Mouse (Mus musculus) adrenal gland, postnatal 4 days (tissue): ENCODE measurements around the gene Hhat. TPM values are rescaled to one million over a fixed set of nuclear protein-coding genes. Genes with fewer than 3 reads are reported as not detected.

ENCODE experiments used
- DNase-seq, 2 experiments: peaks; one replicate each; pipeline ENCODE4 v3.0.0; 2021 to 2022; ENCODE audit warnings: low spot score in 2 of 2, mixed read lengths in 2 of 2
- total RNA-seq, 2 experiments: library from RNA; stranded (reverse); gene quantifications; 2 replicates each; pipeline ENCODE4 v1.2.3; 2021

The Hhat gene
- total RNA-seq, 2 experiments from 2014 or later, result 14.4 to 15.1 TPM

DNA sequence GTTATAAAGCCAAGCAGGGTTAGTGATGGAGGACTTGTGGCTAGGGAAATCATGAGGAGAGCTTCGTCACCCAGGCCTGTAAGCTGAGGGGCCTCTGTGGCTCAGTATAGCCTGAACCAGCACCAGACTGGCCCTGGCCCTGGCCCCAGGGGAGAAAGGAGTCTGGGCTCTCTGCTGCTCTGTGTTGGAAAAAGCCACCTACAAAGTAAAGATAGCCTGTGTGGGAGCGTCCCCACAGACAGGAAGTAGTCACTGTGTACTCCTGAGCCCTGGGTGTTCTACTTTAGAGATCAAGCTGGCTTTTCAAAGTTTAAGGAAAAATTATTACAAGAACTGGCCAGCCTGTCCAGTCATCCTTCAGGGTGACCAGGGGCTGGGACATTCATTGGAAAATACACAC lies 273.5 kb downstream of the Hhat start:
- no peak for DNase-seq

DNA sequence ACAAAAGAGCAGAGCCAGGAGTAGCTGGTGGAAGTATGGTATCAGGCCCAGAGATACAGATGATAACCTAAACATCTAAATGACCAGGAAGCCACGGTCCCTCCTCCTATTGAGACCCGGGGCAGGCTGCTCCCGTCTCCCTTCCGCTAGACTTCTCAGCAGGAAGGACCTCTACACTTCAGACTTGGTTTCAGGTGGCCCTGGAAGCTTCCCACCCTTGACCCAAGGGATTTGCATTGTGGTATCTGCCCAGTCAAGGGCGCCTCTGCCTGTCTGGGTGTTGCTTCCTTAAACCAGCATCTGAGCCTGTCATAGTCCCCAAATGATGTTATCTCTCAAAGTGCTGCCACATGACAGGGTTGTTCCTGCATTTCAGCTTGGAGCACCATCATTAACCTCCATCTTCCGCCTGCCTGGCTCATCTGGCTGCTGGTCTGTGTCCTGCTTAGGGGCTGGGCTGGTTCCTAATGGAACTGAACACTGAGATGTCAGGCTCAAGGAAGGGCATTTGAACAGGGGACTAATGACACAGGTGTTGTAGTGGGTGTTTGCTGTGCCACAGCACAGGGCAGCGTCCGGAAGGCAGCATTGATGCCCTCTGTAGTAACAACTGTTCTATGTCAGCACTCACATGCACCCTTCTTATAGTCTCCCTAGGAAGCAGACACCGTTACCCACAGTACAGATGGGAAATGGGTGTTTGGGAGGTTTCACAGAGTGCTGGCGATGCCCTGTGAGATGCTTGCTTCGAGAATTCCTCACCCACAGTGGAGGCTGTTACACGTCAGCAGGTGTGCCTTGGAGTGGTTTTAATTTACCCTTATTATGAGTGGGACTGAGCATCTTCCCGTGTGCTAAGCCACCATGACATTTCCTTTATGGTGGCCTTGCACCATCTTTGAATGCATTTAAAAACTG lies 280.9 kb downstream of the Hhat start:
- DNase-seq, result no peak

DNA sequence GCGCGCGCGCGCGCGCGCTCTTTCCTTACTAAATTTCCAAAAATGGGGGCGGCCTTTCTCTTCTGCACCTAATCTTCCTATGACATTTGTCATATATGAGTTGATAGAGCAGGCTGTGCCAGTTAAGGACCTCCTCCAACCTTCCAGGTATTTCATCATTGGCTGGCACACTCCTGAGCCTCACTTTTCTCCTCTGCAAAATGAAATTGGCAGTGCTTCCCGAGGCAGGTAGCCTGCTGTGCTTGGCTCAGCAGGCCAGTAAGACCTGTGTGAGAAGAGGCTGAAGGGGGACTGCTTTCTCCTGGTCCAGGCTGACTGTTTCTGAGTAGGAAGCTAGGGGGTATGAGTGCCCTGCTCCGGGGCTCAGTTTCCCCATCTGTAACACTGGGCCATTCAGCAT lies 283.5 kb downstream of the Hhat start:
- DNase-seq, result no peak

DNA sequence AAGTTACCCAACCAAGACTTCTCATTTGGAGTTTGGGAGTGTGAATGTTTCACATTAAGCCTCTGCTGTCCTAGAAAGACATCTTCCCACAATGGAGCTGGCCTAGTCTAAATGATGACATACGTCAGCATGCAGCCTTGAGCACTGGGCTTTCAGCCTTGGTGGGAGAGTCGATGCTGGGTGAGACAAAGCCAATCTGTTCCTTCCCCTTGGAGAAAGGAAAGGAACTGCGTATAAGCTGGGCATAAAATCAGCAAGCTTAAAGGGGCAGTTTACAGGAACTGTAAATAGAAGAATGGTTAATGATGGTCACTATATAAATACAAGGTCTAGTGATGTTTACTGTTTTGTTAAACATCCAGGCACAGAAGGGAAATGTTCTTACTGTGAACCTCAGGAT lies 286.0 kb downstream of the Hhat start:
- DNase-seq, result no peak

DNA sequence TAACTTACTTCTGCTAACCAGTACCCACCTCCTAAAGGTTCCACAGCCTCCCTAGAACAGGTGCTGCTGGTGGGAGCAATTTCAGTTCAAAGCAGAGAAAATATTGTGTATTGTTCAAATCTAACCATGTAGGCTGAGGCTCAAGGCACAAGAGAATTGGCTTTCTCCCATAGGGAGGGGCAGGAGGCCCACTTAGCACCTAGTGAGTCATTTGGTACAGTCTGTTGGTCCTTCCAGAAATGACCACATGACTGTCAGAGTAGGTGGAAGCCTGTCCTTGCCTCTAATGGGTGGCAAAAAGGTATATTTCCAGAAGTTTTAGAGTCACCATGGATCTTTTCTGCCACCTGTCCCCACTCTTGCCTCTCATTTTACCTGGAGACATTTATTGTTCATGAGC lies 289.6 kb downstream of the Hhat start:
- DNase-seq, result no peak

DNA sequence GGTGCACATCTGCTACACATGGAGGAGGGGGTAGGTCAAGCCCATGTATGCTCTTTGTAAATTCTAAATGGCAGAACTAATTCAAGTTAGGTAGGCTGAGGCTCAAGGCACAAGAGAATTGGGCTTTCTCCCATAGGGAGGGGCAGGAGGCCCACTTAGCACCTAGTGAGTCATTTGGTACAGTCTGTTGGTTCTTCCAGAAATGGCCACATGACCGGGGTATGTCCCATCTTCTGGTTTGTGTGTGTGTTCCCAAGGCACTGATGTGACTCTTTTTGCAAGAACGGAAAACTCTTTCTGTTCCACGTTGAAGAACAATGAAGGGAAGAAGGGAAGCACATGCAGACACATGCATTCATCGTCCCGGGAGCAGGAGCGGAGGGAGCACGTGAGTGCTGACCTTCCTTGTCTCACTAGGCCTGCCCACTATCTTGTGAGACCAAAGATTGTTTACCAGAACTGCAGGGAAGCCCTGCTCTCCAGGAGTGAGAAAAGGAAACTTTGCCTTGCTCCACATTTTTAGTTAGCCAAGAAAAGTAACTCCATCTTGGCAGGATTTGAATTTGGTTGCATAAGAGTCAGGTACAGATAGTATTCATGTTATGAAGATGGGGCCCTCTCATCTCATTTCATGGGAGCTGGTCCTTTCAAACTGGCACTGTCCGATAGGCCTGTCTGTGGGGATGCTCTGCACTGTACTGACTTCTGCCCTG lies 290.8 kb downstream of the Hhat start:
- DNase-seq, result no peak

DNA sequence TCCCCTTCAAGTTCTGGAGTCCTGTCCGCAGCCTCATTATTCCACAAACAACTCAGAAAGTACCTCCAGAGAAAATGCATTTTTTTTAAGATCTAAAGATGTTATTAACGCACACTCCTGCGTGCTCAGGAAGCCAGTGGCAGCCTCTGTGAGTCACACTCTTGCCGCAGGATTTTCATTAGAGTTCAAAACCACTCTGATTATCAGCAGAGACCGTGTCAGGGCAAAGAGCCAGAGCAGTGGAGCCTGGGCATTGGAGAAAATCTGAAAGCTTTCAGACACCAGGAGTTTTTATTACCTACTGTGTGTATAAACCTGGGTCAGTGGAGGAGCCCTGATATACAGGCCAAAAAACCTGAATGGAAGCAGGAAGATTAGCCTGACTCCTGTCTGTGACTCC lies 292.8 kb downstream of the Hhat start:
- DNase-seq, result no peak

DNA sequence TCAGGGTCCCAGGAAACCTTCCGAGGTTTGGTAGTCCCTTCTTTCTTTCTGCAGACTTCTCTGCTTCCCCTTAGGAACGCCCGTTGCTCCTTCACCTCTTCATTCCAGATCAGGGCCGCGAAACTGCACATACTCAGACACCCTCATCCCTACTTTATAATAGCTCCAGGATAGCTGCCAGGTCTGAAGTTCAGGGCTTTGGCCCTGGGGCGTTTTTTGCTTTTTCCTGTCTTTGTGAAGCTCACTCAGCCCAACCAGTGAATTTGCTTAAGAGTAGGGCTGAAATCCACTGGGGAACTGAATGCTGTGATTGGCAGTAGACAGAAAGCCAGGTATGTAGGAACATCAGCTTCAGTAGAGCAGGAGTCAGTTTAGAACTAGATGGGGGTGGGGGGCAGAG lies 293.5 kb downstream of the Hhat start:
- DNase-seq, result no peak

DNA sequence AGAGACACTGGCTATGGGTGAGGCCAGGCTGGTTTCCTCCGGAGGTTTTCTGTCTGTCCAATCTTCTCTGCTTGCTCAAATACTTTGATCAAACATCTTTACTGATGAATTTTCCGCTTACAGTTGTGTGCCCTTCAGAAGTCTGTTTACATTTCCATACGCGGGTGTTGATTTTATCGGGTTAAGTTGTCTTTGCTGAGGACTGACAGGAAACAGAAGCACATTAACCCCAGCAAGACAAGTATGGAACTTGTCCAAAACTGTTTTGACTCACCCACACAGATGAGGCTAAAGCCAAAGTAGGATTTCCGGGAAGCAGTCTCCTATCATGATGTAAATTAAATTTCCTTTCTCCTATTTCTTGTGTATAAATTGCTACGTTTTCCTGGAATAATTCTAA lies 294.3 kb downstream of the Hhat start:
- no peak for DNase-seq

DNA sequence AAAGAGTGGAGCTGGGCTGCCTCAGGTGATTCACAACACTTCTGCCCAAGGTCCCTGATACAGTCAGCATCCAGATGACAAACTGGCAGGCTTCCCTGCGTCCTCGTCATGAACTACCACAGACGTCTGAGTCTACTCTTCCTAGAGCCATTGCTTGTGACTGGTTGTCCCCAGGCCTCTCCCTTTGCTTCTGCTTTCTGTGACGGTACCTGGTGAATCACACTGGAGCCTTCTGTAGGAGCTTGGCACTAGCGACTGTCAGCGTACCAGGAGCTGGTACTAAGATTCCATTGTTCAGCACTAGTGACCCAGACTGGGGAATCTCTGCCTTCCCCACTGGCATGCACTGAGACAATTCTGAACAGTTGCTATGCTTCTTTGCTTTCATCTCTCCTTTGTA lies 297.9 kb downstream of the Hhat start:
- no peak for DNase-seq

DNA sequence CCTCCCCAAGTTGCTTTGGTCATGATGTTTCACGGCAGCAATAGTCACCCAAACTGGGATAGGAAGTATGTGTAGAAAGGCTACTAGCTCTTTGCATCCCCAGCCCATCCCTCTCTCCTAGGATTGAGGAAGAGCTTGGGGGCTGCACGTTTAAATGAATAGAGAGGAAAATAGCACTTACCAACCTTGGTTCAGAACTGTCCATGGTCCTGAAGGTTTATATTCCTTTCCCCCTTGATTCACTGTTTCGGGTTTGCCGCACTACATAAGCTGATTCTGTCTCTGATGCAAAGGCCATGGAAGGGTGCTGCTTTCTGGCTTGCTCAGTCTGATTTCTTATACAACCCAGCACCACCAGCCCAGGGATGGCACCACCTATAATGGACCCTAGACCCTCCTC lies 298.7 kb downstream of the Hhat start:
- no peak for DNase-seq

DNA sequence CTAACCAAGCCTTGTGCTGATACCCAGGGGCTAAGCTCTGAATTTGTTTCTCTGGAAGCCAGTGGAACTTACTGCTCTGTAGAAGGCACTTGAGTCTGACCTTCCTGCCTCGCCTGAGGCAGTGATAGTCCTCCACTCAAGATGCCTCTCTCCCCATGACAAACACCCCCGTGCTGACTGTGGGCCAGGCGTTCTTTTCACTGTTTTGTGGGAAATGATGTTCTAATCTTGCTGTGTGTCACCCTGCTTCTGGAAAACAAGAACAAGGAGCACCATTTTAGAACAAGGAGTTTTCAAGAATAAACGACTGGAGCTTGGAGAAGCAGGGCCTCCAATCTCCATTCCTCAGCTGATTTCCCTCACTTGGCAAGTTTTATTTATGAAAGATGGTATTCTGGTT lies 307.3 kb downstream of the Hhat start:
- no peak for DNase-seq

DNA sequence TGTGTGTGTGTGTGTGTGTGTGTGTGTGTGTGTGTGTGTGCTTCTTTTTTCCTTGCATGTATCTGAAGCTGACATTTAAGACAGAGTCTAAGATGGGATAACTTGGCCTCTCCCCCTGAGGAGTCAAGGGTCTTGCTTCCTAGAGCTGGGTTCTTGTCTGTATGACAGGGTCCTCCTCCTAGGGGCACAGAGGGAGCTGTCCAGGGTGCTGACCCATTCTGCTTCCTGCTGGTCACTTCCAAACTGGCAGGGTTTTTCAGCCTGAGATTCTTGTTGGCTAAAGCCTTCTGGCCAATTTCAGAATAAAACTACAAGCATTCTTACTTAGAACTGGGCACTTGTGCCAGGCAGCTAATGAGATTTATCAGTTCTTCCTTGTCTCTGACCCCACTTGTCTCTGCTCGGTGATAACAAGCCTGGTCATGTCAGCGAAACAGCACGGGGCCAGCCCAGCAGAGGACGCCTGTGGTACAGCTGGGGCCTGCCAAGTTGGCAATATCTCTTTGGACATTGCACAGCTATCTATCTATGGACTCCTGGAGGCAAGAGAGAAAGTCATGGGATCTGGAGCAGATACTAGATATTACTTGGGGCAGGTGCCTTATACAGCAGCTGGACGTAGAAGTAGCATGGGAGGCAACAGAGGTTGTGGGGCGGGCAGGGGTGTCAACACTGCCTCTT lies 313.4 kb downstream of the Hhat start:
- DNase-seq, result peak; percentile 8 to 21

DNA sequence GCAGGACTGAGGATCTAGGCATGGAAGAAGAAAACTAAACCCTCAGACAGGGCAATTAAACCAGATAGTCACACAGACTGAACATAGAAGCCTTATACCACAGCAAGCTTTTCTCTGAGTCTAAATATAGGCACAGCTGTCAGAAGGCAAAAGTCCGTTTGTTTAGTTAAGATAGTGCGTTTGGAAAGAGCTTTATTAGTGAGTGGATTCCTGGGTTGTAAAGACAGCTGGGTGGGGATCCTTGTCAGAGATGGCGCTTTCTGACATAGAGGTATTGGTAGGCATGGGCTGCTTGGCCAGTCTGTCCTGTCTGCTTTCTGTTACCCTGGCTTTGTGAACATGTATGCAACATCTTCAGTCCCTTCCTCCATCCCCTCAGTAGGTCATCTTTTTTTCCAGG lies 314.0 kb downstream of the Hhat start:
- DNase-seq, result no peak

DNA sequence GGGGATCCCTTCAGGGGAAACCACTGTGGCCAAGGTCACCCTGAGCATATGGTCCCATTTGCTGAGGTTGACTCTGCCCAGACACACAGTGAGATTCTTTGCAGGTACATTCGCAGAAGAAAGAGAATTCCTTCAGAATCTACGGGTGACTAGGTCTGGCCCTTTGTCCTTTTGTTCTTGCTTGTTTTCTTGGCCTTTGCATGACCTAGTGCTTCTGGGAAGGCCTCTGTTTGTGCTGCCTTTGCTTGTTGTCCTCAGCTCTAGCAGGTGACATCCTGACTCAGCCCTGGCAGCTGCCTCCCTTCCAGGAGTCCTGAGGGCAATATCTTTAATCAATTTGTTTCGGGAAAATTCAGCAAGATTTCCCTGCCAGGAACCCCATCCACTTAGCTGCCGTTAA lies 316.0 kb downstream of the Hhat start:
- no peak for DNase-seq

DNA sequence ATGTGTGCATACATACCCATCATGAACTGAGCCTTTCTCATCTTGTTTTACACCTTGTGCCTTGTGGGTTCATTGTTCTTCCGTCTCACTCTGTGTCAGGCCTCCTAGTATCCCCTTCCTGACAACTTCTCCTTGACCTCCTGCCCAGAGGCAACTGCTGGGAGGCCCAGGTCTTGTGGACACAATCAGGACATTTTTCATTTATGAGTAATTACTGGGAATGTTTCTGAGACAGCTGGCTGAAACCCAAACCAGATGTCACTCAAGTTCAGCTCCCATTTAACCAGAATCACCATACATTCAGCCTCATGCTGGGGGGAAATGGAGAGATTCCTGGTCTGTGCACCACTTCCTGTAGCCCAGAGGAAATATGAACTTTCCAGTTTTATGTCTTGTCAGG lies 316.5 kb downstream of the Hhat start:
- no peak for DNase-seq

DNA sequence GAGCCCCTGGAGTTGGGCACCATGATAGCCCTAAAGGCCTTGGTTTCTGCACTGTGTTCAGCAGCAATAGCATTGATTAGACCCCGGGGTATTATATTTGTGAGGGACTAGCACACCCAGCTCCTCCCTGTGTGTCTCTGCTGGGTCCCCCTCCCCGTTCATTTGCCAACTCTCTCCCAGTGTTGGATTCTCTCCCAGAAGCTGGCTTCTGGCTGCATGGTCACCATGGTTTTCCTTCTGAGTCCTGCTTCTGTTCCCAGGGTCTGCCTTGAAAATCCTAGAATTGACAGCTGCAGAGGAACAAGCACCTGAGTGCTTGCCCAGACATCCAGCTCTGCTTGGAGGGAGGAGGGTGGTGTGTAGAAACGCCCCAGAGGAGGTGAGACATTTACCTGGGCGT lies 319.3 kb downstream of the Hhat start:
- no peak for DNase-seq

DNA sequence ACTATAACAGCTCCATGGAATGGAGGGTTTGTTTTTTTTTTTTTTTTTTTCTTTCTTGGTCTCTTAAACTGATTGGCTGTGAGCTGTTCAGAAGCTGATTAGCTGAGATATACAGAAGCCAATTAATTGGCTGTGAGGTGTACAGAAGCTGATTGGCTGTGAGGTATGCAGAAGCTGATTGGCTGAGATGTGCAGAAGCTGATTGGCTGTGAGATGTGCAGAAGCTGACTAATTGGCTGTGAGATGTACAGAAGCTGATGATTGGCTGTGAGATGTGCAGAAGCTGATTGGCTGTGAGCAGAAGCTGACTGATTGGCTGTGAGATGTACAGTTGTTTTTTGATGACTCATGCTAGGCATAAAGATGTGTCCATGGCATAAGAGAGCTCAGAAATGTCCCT lies 320.6 kb downstream of the Hhat start:
- DNase-seq, result no peak

DNA sequence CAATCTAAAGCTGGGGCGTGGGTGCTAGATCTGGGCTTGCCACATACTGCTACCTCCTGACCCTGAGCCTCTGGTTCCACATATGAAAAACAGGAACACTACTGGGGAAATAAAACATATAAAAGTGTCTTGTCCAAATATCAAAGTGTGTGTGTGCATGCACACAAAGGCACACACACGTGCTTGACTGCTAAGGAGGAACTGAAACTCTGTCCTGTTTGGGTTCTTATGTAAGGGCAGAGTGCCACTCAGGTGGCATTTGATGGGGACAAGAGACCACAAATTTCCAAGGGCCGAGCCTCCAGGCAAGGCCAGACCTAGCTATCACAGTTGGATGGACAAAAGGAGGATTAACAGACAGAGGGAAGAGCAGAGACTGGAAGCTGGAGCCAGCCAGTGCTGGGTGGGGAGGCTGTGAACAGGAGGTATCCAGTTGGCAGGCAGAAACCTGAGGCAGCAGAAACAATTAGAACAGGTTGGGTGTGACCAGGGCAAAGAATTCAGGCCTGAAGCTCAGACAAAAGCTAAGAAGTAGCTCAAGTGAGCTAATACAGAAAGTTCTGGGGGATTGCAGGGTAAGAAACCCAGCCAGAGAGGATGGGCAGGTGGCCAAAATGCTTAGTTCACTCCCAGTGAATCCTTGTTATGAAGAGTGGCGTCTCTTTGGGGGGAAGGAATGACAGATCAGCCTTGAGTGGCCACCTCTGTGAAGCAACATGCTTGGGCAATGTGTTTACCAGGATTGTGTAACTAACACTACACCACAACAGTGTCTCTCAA lies 321.3 kb downstream of the Hhat start:
- DNase-seq, result no peak

DNA sequence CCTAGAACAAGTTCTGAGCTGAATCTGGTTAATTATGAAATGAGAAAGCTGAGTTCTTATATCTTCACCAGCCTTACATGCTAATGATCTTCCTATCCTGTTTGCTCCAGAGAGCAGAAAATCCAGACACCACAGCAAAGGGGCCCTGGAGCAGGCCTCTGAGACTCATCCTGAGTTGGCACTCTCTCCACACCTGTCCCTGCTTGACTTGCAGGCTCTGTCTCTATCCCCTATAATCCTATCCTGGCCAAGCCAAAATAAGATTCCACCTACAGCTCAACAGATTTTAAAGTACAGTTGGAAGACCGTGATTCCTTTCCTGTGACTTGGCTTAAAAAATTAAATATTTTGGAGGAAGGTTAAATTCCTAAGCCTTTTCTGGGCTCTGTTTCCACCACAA lies 322.5 kb downstream of the Hhat start:
- no peak for DNase-seq

DNA sequence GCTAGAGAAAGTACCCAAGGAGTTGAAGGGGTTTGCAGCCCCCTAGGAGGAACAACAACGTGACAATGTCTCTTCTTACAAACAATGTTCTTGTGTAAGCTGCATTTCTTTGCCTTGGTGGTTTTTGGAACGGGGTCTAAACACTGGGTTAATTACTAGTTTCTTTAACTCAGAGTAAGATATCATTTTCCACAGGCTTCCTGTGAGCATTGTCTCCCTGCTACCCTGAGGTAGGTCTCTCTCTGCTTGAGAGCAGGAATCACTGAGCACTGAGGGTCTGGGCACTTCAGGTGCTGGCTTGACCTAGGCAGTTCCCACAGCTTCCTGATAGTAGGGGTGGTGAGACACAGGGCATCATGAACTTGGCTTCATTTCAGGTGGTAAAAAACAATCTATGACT lies 323.4 kb downstream of the Hhat start:
- DNase-seq, result no peak
